Mouse (Mus musculus) heart, adult 18-20 months (tissue): ENCODE measurements around the gene Col4a3. TPM values are rescaled to one million over a fixed set of nuclear protein-coding genes. Genes with fewer than 3 reads are reported as not detected.

Source experiments
- DNase-seq, 2 experiments: peaks; one replicate each; pipeline ENCODE4 v3.0.0; 2021 to 2022; ENCODE audit warnings: mixed read lengths in 1 of 2
- total RNA-seq, 2 experiments: library from RNA; stranded (reverse); gene quantifications; 2 replicates each; pipeline ENCODE4 v1.2.3; 2021

The Col4a3 gene
- total RNA-seq, 2 experiments from 2014 or later = 1.1 to 1.5 TPM

GRCm38 (mm10) chr1:82771022-82771586 lies 184.4 kb downstream of the Col4a3 start, which contains the start of gene Gm47791:
Gm47791 (minus strand) TSS chr1:82771243.
- no peak for DNase-seq

Other genes with a start within 250 kb of the Col4a3 start
- gene Col4a4, start 72 bp upstream of the Col4a3 start, total RNA-seq = 1 to 10 TPM; 4.2 to 4.7 TPM
- 100 to 1,000 TPM; 162 to 180 TPM for gene Mff, start 138.0 kb downstream of the Col4a3 start, total RNA-seq
- gene Tm4sf20, start 181.5 kb downstream of the Col4a3 start, total RNA-seq = not detected
- gene Gm47791, start 184.3 kb downstream of the Col4a3 start, total RNA-seq = not detected